Mouse (Mus musculus) granulocyte monocyte progenitor cell, adult 5-6 weeks (primary cell): Measurements from ENCODE around the gene Ptprh. TPM values are rescaled to one million over a fixed set of nuclear protein-coding genes. Genes with fewer than 3 reads are reported as not detected.
A peak's percentile ranks its signal among the peaks of the same experiment; 100 is the strongest.

ENCODE experiments used
- ATAC-seq: replicated peaks from 2 replicates; pipeline ENCODE4 v1.8.0; 2016; ENCODE audit warnings: mild to moderate bottlenecking, moderate TSS enrichment, inconsistent platforms; ENCODE audit not compliant: poor library complexity, severe bottlenecking
- total RNA-seq, 2 experiments: library from RNA; stranded (forward) in 1 of 2; stranded (reverse) in 1 of 2; fragments of 200-712, 200-1000 nt in 1 of 2; fragments of >200 nt in 1 of 2; fragmentation: Nextera tagmentation in 1 of 2; gene quantifications; 2 replicates each; pipeline ENCODE4 v1.2.3; 2014 to 2017

Ptprh gene
- total RNA-seq, 2 experiments from 2014 or later: not detected

DNA sequence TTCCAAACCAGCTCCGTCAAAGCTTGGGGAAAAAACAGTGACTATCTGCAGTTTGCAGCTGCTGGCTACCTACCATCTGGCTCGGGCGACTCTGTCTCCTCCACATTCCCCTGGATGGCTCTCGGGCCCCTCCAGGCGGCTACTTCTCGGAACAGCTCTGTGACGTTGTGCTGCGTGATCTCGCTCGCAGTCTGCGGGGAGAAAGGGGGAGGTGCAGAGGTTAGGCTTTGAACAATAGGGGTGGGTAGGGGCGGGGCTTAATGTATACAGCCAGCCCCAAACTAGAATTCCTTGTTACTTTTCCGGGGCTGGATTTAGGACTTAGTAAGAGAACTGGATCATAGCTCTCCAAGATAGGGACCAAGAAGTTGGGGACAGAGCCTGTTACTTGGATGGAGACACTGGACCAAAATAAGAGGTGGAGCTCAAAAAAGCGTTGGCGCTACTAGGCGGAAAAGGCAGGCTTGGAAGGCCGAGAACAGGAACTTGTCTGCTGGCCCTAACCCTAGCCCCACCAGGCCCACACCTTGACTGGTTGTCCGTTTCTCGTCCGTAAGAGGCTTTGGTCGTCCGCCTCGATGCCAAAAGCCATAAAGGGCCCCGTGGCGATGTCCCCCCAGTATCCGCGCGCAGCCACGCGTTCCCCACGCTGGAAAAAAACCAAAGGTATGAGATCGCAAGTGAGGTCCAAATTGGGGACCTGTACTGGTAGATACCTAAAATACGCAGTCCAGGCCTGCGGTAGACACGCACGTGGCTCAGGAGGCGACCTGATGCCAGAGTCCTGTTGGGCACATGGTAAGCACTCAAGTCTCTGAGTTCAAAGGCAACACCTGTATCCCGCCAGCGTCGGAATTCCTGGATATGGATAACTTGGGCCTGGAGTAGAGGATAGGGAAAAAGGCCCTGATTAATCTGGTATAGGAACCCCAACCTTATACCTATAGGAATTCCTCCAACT is 77.2 kb downstream of the Ptprh start:
- peak; percentile 89 for ATAC-seq

DNA sequence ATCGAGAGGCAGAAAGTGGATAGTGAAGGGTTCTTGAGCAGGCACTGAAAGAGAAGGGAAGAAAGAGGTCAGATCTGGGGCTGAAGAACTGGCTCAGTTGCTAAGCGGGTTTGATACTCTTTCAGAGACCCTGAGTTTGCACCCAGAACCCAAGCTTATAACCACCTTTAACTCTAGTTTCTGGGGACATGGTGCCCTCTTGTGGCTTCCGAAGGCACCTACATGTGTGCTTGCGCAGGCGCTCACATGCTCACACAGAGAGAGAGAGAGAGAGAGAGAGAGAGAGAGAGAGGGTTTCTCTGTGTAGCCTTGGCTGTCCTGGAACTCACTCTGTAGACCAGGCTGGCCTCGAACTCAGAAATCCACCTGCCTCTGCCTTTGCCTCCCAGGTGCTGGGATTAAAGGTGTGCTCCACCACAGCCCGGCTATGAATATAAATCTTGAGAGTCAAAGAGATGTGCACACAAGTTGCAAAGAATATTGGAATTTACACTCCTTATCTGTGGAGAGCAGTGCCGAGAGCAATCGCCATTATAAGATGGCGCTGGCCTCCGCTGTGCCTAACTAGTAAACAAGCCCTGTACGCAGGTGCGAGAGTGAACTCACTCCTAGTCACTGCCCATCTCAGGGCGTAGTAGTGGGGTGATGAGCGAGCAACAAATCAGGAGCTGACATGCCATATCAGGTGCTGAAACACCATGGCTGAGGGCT is 79.5 kb downstream of the Ptprh start, which contains the start of gene Tnni3:
Gene Tnni3, minus strand, starts transcription at position 18 of the 711 bp plus-strand sequence.
- peak; percentile 71 for ATAC-seq

DNA sequence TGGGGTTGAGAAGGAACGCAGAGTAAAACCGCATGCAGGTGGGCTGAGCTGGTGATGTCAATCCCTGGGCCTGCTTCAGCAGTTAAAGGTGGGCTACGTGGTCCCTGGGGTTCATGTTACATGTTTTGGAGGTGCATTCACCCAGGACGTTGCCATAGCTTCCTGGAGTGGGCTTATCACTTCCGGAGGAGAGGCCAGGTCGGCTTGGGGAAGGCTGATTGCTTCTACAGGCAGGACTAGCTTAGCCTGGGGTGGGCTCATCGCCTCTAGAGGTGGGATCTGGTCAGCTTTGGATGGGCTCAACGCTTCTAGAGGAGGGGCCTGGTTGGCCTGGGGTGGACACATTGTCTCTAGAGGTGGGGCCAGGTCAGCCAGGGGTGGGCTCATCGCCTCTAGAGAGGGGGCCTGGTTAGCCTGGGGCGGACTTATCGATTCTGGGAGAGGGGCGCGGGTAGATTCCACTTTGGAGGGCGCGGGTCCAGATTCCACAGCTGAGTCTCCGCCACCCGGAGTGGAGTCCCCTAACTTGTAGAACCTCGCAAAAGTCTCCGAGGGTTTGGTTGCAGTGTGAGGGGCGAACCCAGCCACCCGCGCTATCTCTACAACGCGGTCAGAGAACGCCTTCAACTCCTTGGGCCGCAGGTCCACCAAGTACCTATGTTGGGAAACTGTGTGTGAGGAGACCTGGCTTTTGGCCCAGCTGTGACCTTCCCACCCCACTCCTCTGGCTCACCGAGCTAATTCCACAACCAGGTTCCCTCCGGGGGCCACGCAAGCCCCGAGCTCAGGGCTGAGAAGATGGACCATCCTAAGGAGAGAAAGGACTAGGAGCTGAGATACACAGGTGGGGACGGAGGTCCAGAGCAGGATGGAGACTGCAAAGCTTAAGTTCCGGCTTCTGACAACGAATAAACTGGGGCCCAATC is 80.4 kb downstream of the Ptprh start:
- ATAC-seq: no peak

DNA sequence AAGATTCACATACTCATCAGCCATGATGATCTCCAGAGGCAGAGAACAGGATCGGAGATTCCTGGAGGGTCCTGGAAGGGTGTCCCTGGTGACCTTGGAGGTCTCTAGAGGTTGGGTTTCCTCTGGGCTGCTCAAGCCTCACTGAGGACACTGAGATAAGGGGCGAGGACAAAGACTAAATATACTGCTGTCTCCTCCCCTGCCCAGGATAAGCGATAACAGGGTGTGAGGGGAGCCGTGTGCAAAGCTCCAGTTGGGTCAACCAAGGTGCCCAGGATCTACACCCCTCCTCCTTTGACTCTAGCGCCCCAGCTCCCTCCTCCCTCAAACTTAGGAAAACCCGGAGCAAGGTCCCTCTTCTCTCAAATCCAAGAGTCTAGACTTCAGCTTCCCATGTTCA is 81.5 kb downstream of the Ptprh start:
- ATAC-seq: no peak

DNA sequence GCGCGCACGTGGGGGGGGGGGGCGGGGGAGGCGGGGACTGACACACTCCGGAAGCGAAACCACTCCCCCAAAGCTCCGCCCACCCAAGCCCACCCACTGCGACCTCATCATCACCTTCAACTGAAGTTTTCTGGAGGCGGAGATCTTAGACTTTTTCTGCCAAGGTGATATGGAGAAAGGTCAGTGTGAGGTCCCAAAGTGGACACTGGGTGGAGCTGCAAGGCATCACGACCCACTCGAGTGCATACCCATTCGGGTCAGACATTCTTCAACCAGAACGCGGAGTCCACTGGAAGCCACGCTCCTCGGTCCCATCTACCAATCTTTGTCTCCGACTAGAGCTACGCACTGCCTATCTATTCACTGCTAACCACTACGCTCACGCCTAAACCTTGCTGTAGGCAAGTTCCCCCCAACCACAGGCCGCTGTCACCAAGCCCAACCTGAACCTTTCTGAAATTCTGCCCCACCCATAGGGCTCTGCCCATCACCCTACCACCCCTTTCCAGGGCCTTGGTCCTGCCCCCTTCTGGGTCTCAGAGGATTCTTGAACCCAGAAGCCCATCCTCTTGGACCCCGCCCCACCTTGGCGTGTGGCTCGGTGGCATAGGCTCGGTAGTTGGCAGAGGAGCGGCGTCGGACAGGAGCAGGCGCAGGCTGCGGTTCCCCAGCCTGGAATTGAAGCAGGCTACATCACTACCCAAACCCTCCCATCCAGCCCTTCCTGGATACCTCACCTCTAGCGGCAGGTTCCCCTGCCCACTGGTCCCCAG is 82.4 kb downstream of the Ptprh start:
- ATAC-seq: no peak

DNA sequence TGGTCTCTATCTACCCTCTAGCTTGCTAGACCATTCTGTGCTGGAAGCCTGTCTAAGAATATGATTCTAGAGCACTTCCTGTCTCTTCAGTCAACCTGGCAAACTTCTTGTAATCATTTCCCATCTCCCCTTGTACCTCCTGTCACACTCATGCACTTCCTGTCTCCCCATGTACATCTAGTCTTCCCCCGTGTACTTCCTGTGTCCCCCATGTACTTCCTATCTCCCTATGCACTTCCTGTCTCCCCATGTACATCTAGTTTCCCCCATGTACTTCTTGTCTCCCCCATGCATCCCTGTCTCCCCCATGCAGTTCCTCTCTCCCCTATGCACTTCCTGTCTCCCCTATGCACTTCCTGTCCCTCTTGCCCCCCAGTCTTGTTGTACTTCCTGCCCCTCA is 85.4 kb downstream of the Ptprh start:
- ATAC-seq: peak; percentile 31; the same call in 1 of the 2 replicates

DNA sequence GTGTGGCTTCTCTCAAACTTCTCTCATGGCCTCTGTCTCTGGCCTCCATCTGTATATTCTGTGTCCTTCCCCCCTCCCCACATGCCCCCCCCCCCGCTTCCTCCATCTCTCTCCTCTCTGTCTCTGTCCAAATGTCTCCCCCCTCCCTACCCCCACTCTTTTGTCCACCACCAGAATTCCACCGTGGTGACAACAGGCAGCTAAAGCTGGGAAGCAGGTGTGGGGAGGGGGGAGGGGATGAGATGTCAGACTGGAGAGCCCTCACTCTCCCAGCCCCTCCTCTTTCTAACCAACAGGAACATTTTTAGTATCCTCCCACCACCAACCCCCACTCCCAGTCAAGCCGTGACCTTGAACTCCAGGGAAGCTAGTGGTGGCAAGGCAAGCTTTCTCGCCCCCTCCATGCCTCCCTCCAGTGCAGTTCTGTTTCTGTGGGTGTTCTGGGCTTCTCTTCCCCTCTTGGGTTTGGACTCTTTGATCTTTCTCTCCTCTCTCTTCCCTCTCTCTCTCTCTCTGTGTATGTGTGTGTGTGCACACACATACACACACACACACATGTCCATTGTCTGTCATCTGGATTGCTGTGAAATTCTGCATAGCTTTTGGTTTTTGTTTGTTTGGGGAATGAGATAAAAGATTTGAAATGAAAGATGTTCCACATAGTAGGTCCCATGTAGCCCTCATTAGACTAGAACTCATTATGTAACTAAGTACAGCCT is 87.3 kb downstream of the Ptprh start, which contains the start of gene Tnnt1:
Gene Tnnt1, minus strand, starts transcription at position 51 of the 719 bp plus-strand sequence.
- no peak for ATAC-seq

DNA sequence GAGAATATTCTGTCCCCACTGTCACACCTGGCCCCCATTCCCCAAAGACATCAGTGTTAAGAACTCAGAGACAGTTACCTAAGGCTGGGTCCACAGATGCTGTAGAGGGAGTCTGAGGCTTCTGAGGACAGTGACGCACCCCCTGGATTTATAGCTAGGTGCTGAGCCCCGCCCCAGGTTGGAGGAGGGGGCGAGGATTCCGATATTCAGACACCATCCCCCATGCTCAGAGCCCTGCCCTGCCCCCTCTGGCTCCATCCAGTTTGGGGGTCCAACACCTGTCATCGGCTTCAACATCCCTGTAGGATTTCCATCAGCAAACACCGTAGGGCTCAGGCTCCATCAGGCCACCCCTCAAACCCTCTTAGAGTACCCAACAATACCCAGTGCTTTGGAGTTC is 88.0 kb downstream of the Ptprh start:
- no peak for ATAC-seq

DNA sequence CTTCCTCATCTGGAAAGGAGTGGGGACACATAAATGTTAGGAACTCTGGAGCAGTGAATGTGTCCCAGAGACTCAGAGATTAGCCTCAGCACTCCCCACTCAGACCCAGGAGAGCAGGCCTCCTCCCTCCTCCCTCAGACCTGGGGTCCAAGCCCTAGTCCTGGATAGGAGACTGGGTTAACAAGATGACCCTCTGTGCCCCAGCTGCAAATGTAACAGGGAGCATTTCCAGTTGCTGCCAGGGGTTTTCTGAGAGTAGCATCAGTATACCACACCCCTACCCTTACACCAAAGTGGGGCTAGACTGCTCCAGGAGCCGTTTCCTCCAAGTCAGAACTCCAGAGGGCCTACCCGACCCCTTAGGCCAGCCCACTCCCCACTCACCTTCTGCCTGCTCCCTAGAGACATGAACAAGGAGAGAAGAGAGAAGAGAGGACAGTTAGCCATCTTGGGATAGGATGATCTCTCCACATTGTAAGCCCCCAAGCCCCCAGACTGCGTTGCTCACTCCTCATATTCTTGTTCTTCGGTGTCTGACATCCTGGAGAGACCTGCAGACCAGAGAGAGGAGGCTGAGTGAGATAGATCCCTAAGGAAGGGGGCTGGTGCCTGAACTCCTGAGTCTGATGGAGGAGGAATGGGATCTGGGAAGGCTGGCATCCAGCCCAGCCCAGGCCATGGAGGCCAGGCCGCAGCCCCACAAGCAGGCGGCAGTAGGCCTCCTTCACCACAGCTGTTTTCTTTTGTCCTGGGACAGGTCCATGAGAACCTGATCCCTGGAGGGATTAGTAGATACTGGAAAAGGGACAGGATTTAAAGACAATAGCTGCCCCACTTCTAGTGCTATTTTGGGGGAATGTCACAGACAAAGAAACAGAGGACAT is 89.8 kb downstream of the Ptprh start:
- no peak for ATAC-seq

DNA sequence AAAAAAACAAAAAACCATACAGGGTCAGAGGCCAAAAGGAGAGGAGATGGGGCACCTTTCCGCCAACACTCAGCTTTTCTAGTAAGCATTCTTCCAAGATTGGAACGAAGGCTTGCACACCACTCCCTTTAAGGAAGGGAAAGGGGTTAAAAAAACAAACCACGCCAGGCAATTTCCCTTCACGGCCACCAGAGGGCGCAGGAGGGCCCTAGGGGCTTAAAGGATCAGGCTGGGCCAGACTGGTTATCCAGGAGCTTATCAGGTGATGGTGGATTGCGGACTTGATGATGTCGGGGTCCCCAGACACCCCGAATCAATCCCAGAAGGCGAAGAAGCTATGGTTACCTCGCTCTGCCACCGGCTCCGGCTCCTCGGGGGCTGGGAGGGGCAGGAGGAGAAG is 90.6 kb downstream of the Ptprh start:
- ATAC-seq: peak; percentile 49

DNA sequence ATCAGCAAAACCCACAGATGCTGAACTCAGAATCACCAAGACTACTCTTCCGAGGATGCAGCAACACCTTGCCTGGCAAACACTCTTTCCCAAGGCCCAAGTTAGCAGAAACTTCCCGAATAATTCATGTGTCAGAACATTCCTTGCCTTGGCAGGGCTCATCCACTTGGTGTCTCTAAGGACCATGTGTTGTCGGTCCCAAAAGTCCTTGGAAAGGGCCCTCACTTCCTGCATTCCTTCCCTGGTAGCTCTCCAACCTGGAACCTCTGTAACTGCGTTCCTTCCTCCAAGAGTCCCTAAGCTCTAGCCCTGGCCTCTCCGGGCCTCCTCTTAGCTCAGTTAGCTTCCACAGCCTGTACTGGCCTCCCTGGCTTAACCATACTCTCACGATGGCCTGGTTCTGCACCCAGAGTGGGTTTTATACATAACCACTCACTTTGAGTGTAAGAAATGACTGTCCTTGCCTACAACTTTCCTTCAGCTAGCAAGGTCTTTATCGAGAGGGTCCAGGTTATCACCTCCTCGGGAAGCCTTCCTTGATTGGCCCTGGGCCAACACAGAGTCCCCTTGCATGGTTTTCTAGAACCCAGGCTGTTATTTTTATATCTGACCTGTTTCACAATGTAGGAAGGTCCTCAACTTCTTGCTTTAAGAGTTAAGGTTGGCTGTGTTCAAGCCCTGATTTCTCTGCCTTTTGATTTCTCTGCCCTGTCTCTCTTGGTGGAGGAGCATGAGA is 92.2 kb downstream of the Ptprh start:
- ATAC-seq: no peak

DNA sequence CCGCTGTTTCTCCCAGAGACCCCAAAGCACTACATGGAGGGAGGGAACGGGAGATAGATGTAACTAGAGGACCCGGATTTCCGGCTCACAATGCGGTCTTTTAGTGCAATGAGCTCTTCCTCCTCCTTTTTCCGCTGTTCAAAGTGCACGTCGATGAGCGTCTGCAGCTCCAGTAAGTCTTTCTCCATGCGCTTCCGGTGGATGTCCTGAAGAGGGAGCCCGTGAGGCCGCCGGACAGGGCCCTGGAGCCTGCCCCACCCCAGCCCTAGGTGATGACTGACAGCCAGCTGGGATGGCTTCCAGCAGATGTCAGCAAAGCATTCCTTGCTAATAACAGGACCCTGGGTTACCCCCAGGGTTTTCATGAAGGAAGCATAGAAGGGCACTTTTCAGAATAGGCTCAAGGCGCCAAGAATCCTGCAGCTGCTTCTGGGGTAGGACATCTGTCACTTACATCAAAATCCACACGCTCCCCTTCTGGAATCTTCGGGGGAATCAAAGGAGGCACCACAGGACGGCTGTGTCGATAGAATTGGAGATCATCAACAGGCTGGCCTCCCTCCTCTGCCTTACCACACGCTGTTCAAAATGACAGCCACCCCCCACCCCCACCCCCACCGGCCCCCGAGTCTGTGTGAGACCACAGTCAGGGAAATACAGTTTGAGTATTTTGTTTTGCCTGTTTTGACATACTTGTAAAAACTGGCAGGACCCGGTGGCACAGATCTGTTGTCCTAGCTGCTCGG is 93.8 kb downstream of the Ptprh start:
- peak; percentile 88 for ATAC-seq

DNA sequence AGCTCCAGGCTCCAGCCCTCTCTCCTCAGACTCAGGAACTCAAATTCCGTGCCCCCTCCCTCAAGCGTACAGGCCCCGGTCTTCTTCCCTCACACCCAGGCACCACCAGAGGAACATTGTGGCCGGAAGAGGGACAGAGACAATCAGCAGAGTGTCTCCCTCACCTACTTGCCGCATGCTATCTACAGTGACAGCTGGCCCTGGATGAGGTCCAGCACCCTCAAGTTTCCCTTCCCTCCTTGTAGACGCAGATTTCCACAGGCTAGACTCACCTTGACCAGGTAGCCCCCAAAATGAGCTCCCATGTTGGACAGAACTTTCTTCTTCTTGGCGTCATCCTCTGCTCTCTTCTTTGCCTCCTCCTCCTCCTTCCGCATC is 95.1 kb downstream of the Ptprh start:
- ATAC-seq: no peak

DNA sequence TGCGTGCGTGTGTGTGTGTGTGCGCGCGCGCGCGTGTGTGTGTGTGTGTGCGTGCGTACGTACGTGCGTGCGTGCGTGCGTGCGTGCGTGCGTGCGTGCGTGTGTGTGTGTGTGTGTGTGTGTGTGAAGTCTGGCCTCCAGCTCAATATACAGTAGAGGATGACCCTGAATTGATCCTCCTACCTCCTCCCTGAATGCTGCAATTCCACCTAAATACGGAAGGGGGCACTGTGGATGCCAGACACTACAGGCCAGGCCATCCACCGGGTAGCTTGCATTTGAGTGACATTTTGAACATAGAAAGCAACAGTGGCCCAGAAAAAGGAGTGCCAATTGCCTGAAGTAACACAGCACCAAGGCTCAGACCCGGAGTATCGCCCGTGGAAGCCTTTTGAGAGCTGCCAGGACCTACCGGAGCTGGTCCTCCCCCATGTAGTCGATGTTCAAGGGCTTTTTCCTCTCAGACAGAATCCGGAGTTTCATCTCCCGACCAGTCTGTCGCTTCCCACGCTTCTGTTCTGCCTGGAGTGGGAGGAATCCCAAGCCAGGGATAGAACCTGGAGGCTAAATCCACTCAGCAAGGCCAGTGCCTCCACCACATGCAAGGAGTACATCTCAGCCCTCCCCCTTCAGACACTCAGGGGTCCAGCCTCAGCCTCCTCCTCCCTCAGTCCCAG is 95.6 kb downstream of the Ptprh start:
- ATAC-seq: no peak

DNA sequence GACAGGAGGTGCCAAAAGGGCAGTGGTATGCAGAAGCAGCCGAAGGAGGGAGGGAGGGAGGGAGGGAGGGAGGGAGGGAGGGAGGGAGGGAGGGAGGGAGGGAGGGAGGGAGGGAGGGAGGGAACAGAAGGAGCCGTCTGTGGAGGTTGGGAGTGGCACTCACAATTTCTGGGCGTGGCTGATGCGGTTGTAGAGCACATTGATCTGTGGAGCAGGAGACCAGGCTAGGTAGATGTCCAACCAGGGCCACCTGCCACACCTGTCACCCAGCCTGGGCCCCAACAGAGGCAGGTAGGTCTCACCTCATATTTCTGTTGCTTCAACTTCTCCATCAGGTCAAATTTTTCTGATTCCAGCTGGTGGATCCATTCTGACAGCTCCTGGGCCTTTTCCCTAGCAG is 96.6 kb downstream of the Ptprh start:
- ATAC-seq: no peak
